Mouse (Mus musculus): ENCODE data around the gene Cercam.
"Not testable (repeated sequence)": the region's sequence is repeated elsewhere in the genome, so short reads cannot be mapped to it uniquely, and the experiment has no call there.

Cercam gene

DNA sequence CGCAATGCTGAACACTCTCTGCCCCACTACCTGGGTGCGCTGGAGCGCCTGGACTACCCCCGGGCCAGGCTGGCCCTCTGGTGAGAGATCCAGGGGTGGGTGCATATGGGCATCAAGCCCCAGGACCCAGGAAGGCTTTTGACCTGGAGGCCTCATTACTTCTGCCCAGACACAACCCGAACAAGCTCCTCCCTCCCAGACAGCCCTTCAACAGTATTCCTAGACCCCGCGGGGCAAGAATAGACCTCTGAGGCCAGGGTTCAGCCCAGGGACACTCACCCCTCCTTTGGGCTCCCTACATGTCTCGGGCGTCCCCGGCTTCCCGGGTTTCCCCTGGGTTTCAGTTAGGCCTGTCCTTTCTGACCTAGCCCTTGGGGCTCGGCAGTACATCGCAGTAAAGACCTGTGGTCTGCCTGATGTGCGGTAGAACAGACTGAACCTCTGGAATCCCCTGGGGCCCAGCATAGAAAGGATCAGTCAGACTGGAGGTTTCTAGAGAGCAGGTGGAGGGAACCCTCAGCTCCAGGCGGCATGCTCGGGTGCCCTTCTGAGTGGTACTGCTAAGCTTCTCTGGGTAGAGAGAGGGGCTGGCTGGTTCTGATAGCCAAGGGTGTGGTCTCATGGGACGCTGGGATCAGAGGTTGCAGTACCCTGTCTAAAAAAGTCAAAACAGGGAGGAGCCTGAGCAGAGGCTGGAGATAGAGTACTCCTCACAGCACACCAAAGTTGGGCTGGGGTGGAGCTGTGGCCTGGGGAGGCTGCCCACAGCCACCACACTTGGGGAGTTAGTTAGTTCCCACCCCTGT, 885 bp downstream of the Cercam start:
- Histone ChIP-seq H3K27me3 (ENCODE audit: control insufficient read depth, insufficient read depth, low read length, poor library complexity, severe bottlenecking) (no peaks in the 10 kb centered on the region), H3K36me3 (ENCODE audit: control insufficient read depth, insufficient read depth, low read length, poor library complexity, severe bottlenecking) (no peaks in the 10 kb centered on the region)
- peak; percentile 18 for DNase-seq (ENCODE audit: low read depth, low spot score)

GRCm38 (mm10) chr2:29872581-29873295, 3.8 kb downstream of the Cercam start:
- Histone ChIP-seq H3K27me3 (ENCODE audit: control insufficient read depth, insufficient read depth, low read length, poor library complexity, severe bottlenecking) (no peaks in the 10 kb centered on the region), H3K36me3 (ENCODE audit: control insufficient read depth, insufficient read depth, low read length, poor library complexity, severe bottlenecking) (no peaks in the 10 kb centered on the region)
- DNase-seq (ENCODE audit: low read depth, low spot score): no peak

- no peaks in the 10 kb centered on the region for H3K27me3 ChIP-seq (ENCODE audit: control insufficient read depth, insufficient read depth, low read length, poor library complexity, severe bottlenecking)
- no peak for DNase-seq (ENCODE audit: low read depth, low spot score)
Measured at GRCm38 (mm10) chr2:29873801-29874200, 4.8 kb downstream of the Cercam start.

DNA sequence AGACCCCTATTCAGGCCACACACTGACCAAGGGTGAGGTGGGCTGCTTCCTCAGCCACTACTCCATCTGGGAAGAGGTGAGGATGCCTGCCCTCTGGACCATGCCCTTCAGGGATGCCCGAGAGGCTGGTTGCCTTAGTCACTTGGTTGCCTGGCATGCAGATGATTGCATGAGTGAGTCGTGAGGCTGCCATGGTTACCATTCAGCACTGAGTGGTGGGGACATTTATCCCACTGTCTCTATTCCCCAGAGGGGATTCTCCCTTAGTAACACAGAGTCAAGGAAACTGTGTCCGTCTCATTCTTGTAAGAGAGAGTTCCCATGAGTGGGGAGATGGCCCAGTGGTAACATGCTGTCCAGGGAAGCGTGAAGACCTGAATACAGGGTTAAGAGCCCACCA, 9.1 kb downstream of the Cercam start:
- H3K36me3 ChIP-seq (ENCODE audit: control insufficient read depth, insufficient read depth, low read length, poor library complexity, severe bottlenecking): no peaks in the 10 kb centered on the region
- no peaks in the 10 kb centered on the region for H3K27me3 ChIP-seq (ENCODE audit: control insufficient read depth, insufficient read depth, low read length, poor library complexity, severe bottlenecking)

More at GRCm38 (mm10) chr2:29873801-29874200, 4.8 kb downstream of the Cercam start:
- no peaks in the 10 kb centered on the region for H3K36me3 ChIP-seq (ENCODE audit: control insufficient read depth, insufficient read depth, low read length, poor library complexity, severe bottlenecking)

GRCm38 (mm10) chr2:29879191-29879590, 10.2 kb downstream of the Cercam start:
- H3K36me3 ChIP-seq (ENCODE audit: control insufficient read depth, insufficient read depth, low read length, poor library complexity, severe bottlenecking): no peaks in the 10 kb centered on the region
- no peak for DNase-seq (ENCODE audit: low read depth, low spot score)
- H3K27me3 ChIP-seq (ENCODE audit: control insufficient read depth, insufficient read depth, low read length, poor library complexity, severe bottlenecking): no peaks in the 10 kb centered on the region

More for the DNA sequence above, 9.1 kb downstream of the Cercam start:
- DNase-seq (ENCODE audit: low read depth, low spot score): no peak

DNA sequence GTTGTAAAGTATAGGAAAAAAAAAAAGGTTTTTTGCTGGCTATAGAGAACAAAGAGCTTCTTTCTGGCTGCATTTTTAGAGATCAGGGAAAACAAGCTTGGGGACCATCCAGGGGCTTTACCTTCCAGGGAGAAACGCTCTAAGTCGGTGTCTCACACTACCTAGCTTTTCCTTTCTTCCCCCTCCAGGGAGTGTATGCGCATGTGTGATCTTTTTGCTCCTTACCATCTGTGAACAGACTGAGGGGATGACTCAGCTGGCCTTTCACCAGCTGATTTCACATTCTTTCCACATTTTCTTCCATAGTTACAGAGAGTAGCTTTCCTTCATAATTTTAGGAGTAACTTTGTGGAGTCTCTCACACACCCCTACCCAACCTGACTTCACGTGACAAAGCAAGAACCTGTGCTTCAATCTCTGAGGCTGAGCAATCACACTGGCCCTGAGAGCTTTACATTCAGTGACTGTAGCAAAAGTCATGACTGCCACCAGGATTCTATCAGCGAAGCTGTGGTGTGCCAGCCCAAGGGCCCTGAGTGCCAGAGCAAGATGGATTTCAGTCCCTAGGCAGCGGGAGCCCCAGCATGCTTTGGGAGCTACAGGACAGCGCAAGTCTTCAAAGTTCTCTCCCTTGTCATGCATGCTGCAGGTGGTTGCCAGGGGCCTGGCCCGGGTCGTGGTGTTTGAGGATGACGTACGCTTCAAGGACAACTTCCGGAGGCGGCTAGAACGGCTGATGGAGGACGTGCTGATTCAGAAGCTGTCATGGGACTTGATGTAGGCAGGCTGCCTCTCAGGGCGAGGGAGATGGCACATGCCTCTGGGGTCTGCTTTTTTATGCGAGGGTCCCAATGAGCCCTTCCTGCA, 11.2 kb downstream of the Cercam start:
- no peak for DNase-seq (ENCODE audit: low read depth, low spot score)
- H3K27me3 ChIP-seq (ENCODE audit: control insufficient read depth, insufficient read depth, low read length, poor library complexity, severe bottlenecking): no peaks in the 10 kb centered on the region

DNA sequence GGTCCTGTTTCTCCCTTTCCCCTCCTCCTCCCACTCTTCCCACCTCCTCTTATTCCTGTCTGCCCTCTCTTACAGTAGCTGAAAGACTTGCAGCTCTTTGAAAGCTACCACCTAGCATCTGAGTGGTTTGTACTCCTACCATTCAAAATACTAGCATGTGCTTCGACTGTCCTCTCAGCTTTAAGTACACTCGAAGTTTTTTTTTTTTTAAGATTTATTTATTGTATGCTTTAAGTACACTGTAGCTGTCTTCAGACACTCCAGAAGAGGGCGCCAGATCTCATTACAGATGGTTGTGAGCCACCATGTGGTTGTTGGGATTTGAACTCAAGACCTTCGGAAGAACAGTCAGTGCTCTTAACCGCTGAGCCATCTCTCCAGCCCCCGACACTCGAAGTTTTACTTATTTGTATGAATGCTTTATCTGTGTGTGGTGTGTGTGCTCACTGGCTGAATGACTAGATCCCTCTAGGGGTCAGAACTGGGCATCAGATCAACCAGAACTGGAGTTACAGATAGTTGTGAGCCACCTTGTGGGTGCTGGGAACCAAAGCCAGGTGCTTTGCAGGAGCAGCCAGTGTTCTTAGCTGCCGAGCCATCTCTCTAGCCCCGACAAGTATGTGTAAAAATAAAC, 17.8 kb downstream of the Cercam start:
- H3K36me3 ChIP-seq (ENCODE audit: control insufficient read depth, insufficient read depth, low read length, poor library complexity, severe bottlenecking); H3K27me3 ChIP-seq (ENCODE audit: control insufficient read depth, insufficient read depth, low read length, poor library complexity, severe bottlenecking): not testable (repeated sequence)
- DNase-seq (ENCODE audit: low read depth, low spot score): peak; percentile 15

More for the DNA sequence above, 11.2 kb downstream of the Cercam start:
- H3K36me3 ChIP-seq (ENCODE audit: control insufficient read depth, insufficient read depth, low read length, poor library complexity, severe bottlenecking): no peaks in the 10 kb centered on the region

- Histone ChIP-seq H3K36me3 (ENCODE audit: control insufficient read depth, insufficient read depth, low read length, poor library complexity, severe bottlenecking) (peaks cover 7% of the 10 kb centered on the region; the same call in 1 of the 2 replicates), H3K27me3 (ENCODE audit: control insufficient read depth, insufficient read depth, low read length, poor library complexity, severe bottlenecking) (no peaks in the 10 kb centered on the region)
- DNase-seq (ENCODE audit: low read depth, low spot score): peak; percentile 99
Measured at GRCm38 (mm10) chr2:29889066-29889944, 20.3 kb downstream of the Cercam start, which contains the start of gene Odf2. Gene Odf2, plus strand, starts transcription at chr2:29889221.

DNA sequence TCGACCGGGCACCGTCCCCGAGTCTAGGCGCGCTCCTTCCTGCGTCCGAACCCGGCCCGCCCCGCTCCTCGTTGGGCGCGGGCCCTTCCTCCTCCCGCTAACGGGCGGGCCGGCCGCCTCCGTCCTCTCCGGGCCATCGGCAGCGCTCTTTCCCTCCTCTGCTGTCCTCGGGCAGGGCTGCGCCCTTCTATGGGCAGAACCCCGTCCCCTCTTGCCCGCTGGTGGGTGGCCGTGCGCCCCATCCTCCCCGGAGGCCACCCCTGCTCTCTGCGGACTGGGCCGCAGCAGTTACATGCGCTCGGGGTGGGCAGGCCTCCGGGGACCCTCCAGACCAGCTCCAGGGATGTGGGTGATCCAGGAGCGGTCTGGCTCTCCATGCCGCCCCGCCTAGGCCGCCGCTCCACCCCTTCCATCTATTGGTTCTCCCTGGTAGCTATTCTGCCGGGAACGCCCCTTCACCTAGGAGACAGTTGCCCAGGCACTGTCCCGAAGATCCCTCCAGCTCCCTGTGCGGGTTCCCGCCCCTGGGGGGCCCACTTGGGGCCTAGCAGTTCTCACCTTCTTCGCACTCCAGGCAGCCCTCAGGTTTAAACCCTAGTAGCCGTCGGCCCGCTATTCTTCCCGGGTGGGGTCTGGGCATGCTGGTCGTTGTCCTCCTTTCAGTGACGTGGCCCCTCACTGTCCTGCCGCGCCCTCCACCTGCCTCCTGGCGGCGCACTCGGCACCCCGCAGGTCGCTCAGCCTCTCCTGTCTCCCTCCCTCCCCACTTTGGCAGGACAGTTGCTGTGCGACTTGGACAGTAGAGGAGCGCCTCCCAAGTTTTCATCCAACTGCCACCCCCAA, 21.2 kb downstream of the Cercam start:
- Histone ChIP-seq H3K36me3 (ENCODE audit: control insufficient read depth, insufficient read depth, low read length, poor library complexity, severe bottlenecking) (peaks cover 12% of the 10 kb centered on the region), H3K27me3 (ENCODE audit: control insufficient read depth, insufficient read depth, low read length, poor library complexity, severe bottlenecking) (no peaks in the 10 kb centered on the region)
- peak; percentile 47 for DNase-seq (ENCODE audit: low read depth, low spot score)

DNA sequence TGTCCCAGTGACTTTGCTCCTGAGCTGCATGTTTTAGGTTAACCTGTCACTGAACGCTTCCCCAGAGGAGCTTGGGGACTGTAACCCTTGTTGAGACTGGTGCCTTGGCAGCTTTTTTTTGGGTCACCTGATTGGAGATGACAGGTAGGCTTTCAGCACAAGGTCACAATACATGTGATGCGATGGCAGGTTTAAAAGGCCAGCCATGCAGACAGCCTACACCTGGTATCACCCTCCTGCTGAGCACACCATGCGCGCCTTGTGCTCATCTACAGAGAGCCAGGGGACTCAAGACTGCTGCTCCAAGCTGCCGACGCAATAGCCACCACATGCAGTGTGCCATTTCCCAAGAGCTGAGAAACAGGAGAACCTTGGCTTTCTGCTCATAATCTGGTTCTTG, 22.8 kb downstream of the Cercam start:
- H3K36me3 ChIP-seq (ENCODE audit: control insufficient read depth, insufficient read depth, low read length, poor library complexity, severe bottlenecking): peaks cover 19% of the 10 kb centered on the region

GRCm38 (mm10) chr2:29896071-29896470, 27.1 kb downstream of the Cercam start:
- peaks cover 19% of the 10 kb centered on the region for H3K36me3 ChIP-seq (ENCODE audit: control insufficient read depth, insufficient read depth, low read length, poor library complexity, severe bottlenecking)
- H3K27me3 ChIP-seq (ENCODE audit: control insufficient read depth, insufficient read depth, low read length, poor library complexity, severe bottlenecking): no peaks in the 10 kb centered on the region
- no peak for DNase-seq (ENCODE audit: low read depth, low spot score)

More for the DNA sequence above, 22.8 kb downstream of the Cercam start:
- no peak for DNase-seq (ENCODE audit: low read depth, low spot score)
- H3K27me3 ChIP-seq (ENCODE audit: control insufficient read depth, insufficient read depth, low read length, poor library complexity, severe bottlenecking): no peaks in the 10 kb centered on the region

- H3K27me3 ChIP-seq (ENCODE audit: control insufficient read depth, insufficient read depth, low read length, poor library complexity, severe bottlenecking): no peaks in the 10 kb centered on the region
- no peak for DNase-seq (ENCODE audit: low read depth, low spot score)
- peaks cover 19% of the 10 kb centered on the region for H3K36me3 ChIP-seq (ENCODE audit: control insufficient read depth, insufficient read depth, low read length, poor library complexity, severe bottlenecking)
Measured at GRCm38 (mm10) chr2:29897366-29897765, 28.4 kb downstream of the Cercam start.

GRCm38 (mm10) chr2:29898081-29898480, 29.1 kb downstream of the Cercam start:
- DNase-seq (ENCODE audit: low read depth, low spot score): no peak
- Histone ChIP-seq H3K27me3 (ENCODE audit: control insufficient read depth, insufficient read depth, low read length, poor library complexity, severe bottlenecking) (no peaks in the 10 kb centered on the region), H3K36me3 (ENCODE audit: control insufficient read depth, insufficient read depth, low read length, poor library complexity, severe bottlenecking) (peaks cover 17% of the 10 kb centered on the region)

Data from splenic B cell, adult 2 months (primary cell).